Mouse (Mus musculus) intestine, embryonic 14.5 days (tissue): Measurements from ENCODE around the gene Rbm7. TPM values are rescaled to one million over a fixed set of nuclear protein-coding genes. Genes with fewer than 3 reads are reported as not detected.

Experiments
- microRNA-seq: library from miRNA; unstranded; fragments of <30 nt; microRNA quantifications from one replicate; pipeline ENCODE4, GENCODE M21; 2016
- polyA plus RNA-seq: library from polyadenylated mRNA; unstranded; fragments of >200 nt; fragmentation: Nextera tagmentation; extraction: Ambion mirVana; gene quantifications from 2 replicates; pipeline ENCODE4 v1.2.1, GENCODE M21; 2014

The Rbm7 gene
- polyA plus RNA-seq, 1 experiment from 2014 or later: 109 TPM

Small RNAs within 50 kb of the gene (microRNA-seq; reads per million reads assigned to microRNA genes)
- not detected for gene Gm23653

Other genes with a start within 250 kb of the Rbm7 start
- gene Nxpe2, start 141.8 kb downstream of the Rbm7 start, polyA plus RNA-seq: 0.43 and 0.60 TPM in 2 replicates
- 85.7 and 90.9 TPM in 2 replicates for gene Rexo2, start 14.7 kb downstream of the Rbm7 start, polyA plus RNA-seq
- 32.1 and 32.6 TPM in 2 replicates for gene Gm5617, start 143 bp upstream of the Rbm7 start, polyA plus RNA-seq
- gene Nnmt, start 109.9 kb upstream of the Rbm7 start, polyA plus RNA-seq: 2.3 and 2.7 TPM in 2 replicates